Mouse (Mus musculus): ENCODE measurements around the gene Hao2.

DNA sequence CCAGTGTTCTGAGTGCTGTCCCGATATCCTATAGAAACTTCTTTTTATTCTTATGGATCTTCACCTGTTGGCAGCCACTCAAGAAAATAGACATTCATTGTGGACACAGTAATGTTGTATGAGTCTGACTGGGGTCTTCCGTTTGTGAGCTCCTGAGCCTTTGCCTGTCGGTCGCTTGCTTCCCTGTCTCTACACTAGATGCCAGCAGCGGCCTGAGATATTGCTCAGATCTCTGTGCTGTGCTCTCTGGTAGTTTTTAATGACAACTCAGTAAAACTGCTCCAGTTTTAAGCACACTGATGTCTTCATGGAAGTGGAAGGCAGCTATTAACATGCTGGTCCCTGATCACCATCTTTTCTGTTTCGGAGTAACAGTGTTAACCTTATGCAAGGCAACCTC, 20.6 kb upstream of the Hao2 start:
- no peak for TF ChIP-seq CTCF (IDR thresholded peaks at IDR 0.05; ENCODE audit: low read depth, low read length)
- no peak for TF ChIP-seq POLR2A (IDR thresholded peaks at IDR 0.05; ENCODE audit: borderline replicate concordance, low read depth, low read length)
